Mouse (Mus musculus) heart, embryonic 11.5 days (tissue): ENCODE data around the gene Rbp7. TPM values are rescaled to one million over a fixed set of nuclear protein-coding genes. Genes with fewer than 3 reads are reported as not detected.

Experiments
- ATAC-seq: fragments of 200-750 bp; cut with Nextera tagmentation; replicated peaks from 2 replicates; pipeline ENCODE4 v1.8.0; 2017; ENCODE audit warnings: moderate library complexity; ENCODE audit not compliant: insufficient number of reproducible peaks, low FRiP score, low TSS enrichment
- H3K27ac ChIP-seq: fragments of 300-500 bp; sonication (generic); 2 replicates; pipeline ENCODE4 v1.5.1; 2014; ENCODE audit warnings: mild to moderate bottlenecking, low read depth, low read length
- H3K27me3 ChIP-seq: fragments of 300-500 bp; sonication (generic); 2 replicates; pipeline ENCODE4 v1.6.1; 2014; ENCODE audit warnings: mild to moderate bottlenecking, low read length, mixed read lengths; ENCODE audit not compliant: control insufficient read depth, insufficient read depth
- H3K36me3 ChIP-seq: fragments of 300-500 bp; sonication (generic); 2 replicates; pipeline ENCODE4 v1.6.1; 2014; ENCODE audit warnings: mild to moderate bottlenecking, low read length, moderate library complexity, mixed read lengths; ENCODE audit not compliant: control insufficient read depth, insufficient read depth
- H3K4me1 ChIP-seq: fragments of 300-500 bp; sonication (generic); 2 replicates; pipeline ENCODE4 v1.6.1; 2014; ENCODE audit warnings: low read length; ENCODE audit not compliant: control insufficient read depth, insufficient read depth
- H3K4me2 ChIP-seq: fragments of 300-500 bp; sonication (generic); 2 replicates; pipeline ENCODE4 v1.6.1; 2014; ENCODE audit warnings: mild to moderate bottlenecking, moderate library complexity
- H3K4me3 ChIP-seq: fragments of 300-500 bp; sonication (generic); 2 replicates; pipeline ENCODE4 v1.5.1; 2014; ENCODE audit warnings: low read depth, low read length
- H3K9ac ChIP-seq: fragments of 300-500 bp; sonication (generic); 2 replicates; pipeline ENCODE4 v1.6.1; 2014; ENCODE audit warnings: mild to moderate bottlenecking, low read depth, low read length, moderate library complexity
- H3K9me3 ChIP-seq: fragments of 300-500 bp; sonication (generic); replicated peaks from 2 replicates; pipeline ENCODE4 v1.6.1; 2016; ENCODE audit warnings: low read length; ENCODE audit not compliant: control insufficient read depth
- WGBS: fragments of 180-500 bp; shearing (Covaris S2); extraction: QIAGEN DNeasy Blood & Tissue Kit; methylation state at CpG from one replicate; pipeline ENCODE4 v1.1.7; 2014; ENCODE audit not compliant: insufficient replicate concordance; 5-methylcytosine and 5-hydroxymethylcytosine counted together
- polyA plus RNA-seq: library from polyadenylated mRNA; unstranded; fragments of >200 nt; fragmentation: Nextera tagmentation; extraction: Ambion mirVana; gene quantifications from 2 replicates; pipeline ENCODE4 v1.2.1, GENCODE M21; 2014

Rbp7 gene
- polyA plus RNA-seq, result 1.2 and 2.5 TPM in 2 replicates

- H3K4me2 ChIP-seq, result no peak within 1 kb of the TSS
These were observed at the start of gene Rbp7 for GRCm38 (mm10) chr4:149454879-149455278. Rbp7 (minus strand) TSS chr4:149454978.

GRCm38 (mm10) chr4:149504363-149504762, 49.6 kb upstream of the Rbp7 start:
- Histone ChIP-seq H3K4me2 (no peak overlapping the region), H3K4me3 (no peak overlapping the region), H3K4me1 (no peaks in the 10 kb centered on the region), H3K9ac (no peak overlapping the region), H3K36me3 (peaks cover 2% of the 10 kb centered on the region; the same call in 1 of the 2 replicates), H3K27me3 (no peaks in the 10 kb centered on the region), H3K27ac (no peak overlapping the region), H3K9me3 (no peaks in the 10 kb centered on the region)
- no peak for ATAC-seq
- 86% methylated on average over 5 of the region's 5 CpGs for WGBS

More at GRCm38 (mm10) chr4:149454879-149455278, at the start of gene Rbp7:
- H3K36me3 ChIP-seq, result no peaks in the 10 kb centered on the region
- H3K9me3 ChIP-seq, result no peaks in the 10 kb centered on the region
- H3K9ac ChIP-seq, result no peak within 1 kb of the TSS
- no peaks in the 10 kb centered on the region for H3K4me1 ChIP-seq
- no peak for ATAC-seq
- H3K27me3 ChIP-seq, result no peaks in the 10 kb centered on the region
- no peak within 1 kb of the TSS for H3K27ac ChIP-seq
- H3K4me3 ChIP-seq, result no peak within 1 kb of the TSS
- 40% methylated on average over 8 of the region's 8 CpGs for WGBS

GRCm38 (mm10) chr4:149499790-149500189, 45.0 kb upstream of the Rbp7 start:
- Histone ChIP-seq H3K27ac (no peak overlapping the region), H3K4me1 (no peaks in the 10 kb centered on the region), H3K4me2 (no peak overlapping the region), H3K36me3 (peaks cover 20% of the 10 kb centered on the region), H3K27me3 (no peaks in the 10 kb centered on the region), H3K9me3 (no peaks in the 10 kb centered on the region), H3K4me3 (no peak overlapping the region), H3K9ac (no peak overlapping the region)
- 86% methylated on average over 5 of the region's 5 CpGs for WGBS
- ATAC-seq, result no peak

- no peak for ATAC-seq
- no peaks in the 10 kb centered on the region for H3K27me3 ChIP-seq
These were observed 44.1 kb upstream of the Rbp7 start for GRCm38 (mm10) chr4:149498901-149499300.

GRCm38 (mm10) chr4:149496612-149497011, 41.8 kb upstream of the Rbp7 start:
- 74% methylated on average over 2 of the region's 2 CpGs for WGBS
- H3K9me3 ChIP-seq, result no peaks in the 10 kb centered on the region
- H3K36me3 ChIP-seq, result peaks cover 32% of the 10 kb centered on the region
- H3K27me3 ChIP-seq, result no peaks in the 10 kb centered on the region
- no peak overlapping the region for H3K27ac ChIP-seq
- no peak overlapping the region for H3K4me2 ChIP-seq
- H3K4me1 ChIP-seq, result no peaks in the 10 kb centered on the region
- H3K9ac ChIP-seq, result no peak overlapping the region
- H3K4me3 ChIP-seq, result no peak overlapping the region
- ATAC-seq, result no peak

More at GRCm38 (mm10) chr4:149498901-149499300, 44.1 kb upstream of the Rbp7 start:
- Histone ChIP-seq H3K9ac (no peak overlapping the region), H3K4me2 (no peak overlapping the region), H3K4me1 (no peaks in the 10 kb centered on the region), H3K36me3 (peaks cover 24% of the 10 kb centered on the region), H3K27ac (no peak overlapping the region), H3K9me3 (no peaks in the 10 kb centered on the region), H3K4me3 (no peak overlapping the region)
- WGBS, result 79% methylated on average over 8 of the region's 8 CpGs

GRCm38 (mm10) chr4:149491151-149491550, 36.4 kb upstream of the Rbp7 start:
- WGBS, result 95% methylated on average over 3 of the region's 3 CpGs
- Histone ChIP-seq H3K9me3 (no peaks in the 10 kb centered on the region), H3K4me3 (no peak overlapping the region), H3K9ac (no peak overlapping the region), H3K4me2 (no peak overlapping the region), H3K4me1 (peaks cover 6% of the 10 kb centered on the region; the same call in 1 of the 2 replicates), H3K27me3 (no peaks in the 10 kb centered on the region), H3K36me3 (peaks cover 44% of the 10 kb centered on the region), H3K27ac (no peak overlapping the region)
- ATAC-seq, result no peak

- Histone ChIP-seq H3K9ac (no peak overlapping the region), H3K36me3 (peaks cover 35% of the 10 kb centered on the region), H3K4me1 (peaks cover 8% of the 10 kb centered on the region; the same call in 1 of the 2 replicates), H3K4me2 (no peak overlapping the region), H3K9me3 (no peaks in the 10 kb centered on the region), H3K27ac (no peak overlapping the region), H3K27me3 (no peaks in the 10 kb centered on the region), H3K4me3 (no peak overlapping the region)
- WGBS, result 94% methylated on average over 14 of the region's 14 CpGs
- no peak for ATAC-seq
These were observed 34.9 kb upstream of the Rbp7 start for GRCm38 (mm10) chr4:149489415-149490240.

GRCm38 (mm10) chr4:149487729-149488128, 33.0 kb upstream of the Rbp7 start:
- H3K9me3 ChIP-seq, result no peaks in the 10 kb centered on the region
- H3K4me2 ChIP-seq, result no peak overlapping the region
- no peak overlapping the region for H3K27ac ChIP-seq
- H3K9ac ChIP-seq, result no peak overlapping the region
- 92% methylated on average over 12 of the region's 12 CpGs for WGBS
- H3K27me3 ChIP-seq, result no peaks in the 10 kb centered on the region
- H3K4me3 ChIP-seq, result no peak overlapping the region
- H3K36me3 ChIP-seq, result peaks cover 29% of the 10 kb centered on the region
- peaks cover 11% of the 10 kb centered on the region; the same call in 1 of the 2 replicates for H3K4me1 ChIP-seq
- ATAC-seq, result no peak
